Mouse (Mus musculus): ENCODE measurements around the gene Maml3.

The Maml3 gene

DNA sequence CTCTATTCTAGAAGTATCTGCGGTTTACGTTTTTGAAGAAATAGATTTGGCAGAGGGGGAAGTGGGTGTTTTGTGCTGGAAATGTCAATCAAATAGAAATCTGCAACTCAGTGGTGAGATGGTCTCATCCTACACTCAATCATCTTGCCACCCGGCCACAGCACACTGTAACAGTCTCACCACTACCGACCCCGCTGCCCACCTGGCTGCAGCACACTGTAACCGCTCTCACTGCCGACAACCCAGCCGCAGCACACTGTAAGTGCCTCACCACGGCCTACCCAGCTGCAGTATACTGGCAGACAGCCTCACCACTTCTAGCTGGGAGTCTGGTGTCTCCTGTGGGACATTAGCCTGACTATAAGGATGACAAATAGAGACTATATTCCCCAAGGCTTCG, 322.7 kb downstream of the Maml3 start:
- DNase-seq (ENCODE audit: low read depth), result no peak

DNA sequence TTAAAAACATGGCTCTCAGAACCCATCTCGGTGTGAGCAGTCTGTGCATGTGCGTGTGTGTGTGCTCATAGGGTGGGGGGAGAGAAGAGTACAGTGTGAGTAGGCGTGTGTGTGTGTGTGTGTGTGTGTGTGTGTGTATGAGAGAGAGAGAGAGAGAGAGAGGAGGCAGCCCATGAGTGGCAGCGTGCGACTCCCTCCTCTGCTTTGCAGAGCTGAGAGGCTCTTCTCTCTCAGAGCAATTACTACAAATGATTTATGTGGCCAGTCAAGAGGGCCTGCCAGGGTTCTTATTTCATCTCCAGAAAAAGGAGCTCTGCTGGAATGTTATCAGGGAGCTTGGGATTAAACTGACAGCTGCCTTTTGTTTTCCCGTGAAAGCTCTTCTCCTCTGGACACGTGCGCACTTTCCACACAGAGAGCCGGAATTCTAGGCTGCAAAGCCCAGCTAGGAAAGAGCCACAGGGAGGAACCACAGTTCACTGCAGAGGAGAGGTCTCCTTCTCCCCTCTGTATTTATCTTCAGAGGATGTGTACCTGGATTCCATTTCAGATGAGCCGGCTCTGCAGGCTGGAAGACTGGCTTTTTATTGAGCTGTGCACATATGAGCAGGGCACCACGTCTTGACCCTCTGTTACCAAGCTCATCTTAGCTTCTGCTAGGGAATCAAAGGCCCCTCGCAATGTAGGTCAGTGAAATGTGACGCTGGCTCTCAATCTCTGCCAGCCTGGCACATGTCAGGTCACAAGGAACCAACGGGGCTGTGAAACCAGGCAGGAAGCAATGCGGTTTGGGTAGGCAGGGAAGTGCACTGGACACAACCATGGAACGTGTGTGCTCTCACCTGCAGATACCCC, 325.9 kb downstream of the Maml3 start:
- no peak for DNase-seq (ENCODE audit: low read depth)

DNA sequence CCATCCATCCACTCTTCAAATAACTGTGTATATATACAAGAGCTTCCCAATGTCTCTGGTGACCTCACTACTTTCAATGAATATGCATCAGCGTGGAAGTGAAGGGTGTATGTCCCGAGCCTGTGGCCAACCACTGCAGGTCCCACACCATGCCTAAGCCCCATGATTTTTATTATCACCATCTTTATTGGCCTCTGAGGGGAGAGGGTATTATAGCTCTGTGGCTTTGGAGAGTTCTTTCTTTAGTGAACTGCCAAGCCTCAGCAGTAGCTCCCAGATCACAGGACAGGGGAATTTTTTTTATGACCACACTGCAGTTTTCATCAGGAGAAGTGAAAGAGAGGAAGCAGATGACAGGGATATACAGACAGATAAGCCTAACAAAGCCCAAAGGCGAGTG, 326.7 kb downstream of the Maml3 start:
- DNase-seq (ENCODE audit: low read depth), result no peak

DNA sequence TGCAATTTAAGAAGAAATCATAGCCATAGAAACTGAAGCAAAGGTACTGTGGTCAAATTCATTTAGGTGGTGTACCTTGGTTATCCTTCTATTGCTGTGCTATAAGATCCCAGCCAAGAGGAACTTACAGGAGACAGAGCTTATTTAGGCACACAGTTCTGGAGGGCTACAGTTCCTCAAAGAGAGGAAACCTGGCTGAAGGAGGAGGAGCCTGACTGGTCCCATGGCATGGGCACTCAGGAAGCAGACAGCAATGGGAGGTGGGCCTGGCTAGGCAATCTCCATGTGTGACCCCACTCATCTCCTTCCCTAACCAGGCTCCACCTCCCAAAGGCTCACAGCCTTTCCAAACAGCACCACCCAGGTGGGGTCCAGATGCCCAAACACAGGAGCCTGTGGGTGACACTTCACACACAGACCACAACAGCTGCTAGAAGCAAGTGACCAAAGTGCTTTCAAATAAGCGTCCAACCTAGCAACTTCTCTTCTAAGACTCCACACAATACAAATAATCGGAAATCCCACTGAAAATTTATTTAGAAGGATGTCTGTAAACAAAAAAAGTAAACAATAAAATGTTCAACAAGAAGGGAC, 328.8 kb downstream of the Maml3 start:
- no peak for DNase-seq (ENCODE audit: low read depth)

DNA sequence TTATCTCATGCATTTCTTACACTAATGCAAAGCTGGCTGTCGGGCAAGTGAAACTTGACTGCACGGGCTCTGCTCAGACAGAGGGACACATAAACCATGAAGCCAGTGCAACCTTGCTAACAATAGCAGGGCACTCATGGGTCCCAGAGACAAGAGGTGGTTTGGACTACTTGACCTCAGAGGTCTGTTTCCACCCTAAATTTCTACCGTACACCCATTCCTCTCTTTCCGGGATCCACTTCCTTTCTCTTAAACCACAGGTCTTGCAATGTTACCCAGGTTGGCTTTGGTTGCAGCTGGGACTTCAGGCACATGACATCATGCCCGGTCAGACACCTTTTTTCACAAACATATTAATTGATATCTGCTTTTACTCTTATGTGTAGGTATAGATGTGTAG, 331.3 kb downstream of the Maml3 start:
- DNase-seq (ENCODE audit: low read depth), result no peak

DNA sequence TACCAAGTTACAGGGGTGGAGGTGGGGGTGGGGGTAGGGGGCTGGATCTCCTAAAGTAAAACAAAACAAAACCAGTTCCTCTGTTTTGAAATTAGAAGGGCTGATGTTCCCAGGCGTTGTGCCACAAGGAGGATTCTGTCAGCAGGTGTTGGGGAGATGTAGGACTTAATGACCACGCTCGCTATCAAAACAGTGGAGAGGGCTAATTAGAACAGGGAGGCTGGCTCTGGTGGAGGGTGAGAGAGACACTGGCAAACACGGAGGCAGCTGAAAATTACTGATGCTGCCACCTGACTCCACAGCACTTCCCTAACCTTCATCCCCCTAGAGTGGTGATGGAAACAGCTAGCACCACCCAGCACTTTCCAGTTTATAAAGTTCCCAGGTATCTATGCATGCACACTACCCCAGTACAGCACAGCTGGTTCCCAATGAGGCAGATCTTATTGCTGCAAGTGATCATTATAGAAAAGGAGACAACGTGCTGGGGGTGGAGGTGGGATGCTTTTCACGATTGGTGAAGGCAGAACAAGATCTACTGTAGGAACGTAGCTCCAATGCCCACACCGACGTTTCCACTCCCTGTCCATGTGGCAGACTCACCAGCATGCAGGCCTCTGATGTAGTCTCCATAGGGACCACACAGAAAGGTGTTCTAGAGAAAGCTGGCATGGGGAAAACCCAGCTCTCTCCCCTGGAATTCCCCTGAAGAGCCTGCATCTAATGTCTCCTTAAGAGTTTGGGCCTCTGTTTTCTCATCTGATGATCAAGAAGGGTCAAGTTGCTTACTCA, 332.8 kb downstream of the Maml3 start:
- no peak for DNase-seq (ENCODE audit: low read depth)

DNA sequence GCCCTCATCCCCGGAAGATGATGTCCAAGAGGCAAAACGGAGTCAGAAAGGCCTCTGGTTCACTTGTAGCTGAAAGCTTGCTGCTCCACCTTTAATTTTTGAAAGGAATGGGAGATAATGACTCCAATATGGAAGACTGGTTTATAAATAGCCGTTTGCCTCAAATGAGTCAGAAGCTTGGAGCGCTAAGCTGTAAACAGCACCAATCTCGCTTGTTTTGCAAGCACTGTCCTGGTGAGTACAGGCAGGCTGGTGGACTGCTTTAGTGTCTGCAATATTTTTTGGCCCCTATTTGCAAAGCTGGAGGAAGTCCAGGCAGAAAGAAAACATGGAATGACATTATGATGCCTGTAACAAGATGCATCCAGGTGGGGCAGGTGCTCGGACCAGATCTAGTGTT, 335.7 kb downstream of the Maml3 start:
- no peak for DNase-seq (ENCODE audit: low read depth)

DNA sequence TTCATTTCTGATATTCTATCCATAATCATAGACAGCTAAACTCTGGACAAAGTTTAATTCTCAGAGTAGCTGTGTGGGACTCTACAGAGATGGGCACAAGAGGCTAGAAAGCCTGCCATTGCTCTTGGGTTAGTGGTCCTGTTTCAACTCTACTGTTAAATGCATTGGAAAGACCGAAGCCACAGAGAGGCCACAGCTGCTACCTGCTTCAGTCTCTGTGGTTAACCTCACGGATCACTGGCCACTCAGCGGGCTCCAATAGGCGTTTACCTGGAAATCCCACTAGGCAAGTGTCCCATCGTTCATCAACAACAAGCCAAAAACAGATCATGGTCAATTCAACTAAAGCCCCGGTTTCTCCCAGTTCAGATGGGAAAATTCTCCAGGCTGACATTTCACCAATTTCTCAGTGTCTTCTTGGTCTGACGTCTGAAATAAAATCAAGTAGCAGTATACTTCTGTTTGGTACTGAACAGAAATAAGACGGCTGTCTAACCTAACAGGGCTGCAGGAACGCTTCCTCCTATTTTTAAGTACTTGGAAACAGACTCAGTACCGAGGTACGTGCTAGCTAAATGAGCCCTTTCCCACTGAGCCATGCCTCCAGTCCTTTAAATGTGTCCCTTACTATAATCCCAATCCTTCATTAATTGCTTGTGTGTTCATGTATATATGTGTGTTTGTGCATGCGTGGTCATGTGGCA, 339.5 kb downstream of the Maml3 start:
- no peak for DNase-seq (ENCODE audit: low read depth)

DNA sequence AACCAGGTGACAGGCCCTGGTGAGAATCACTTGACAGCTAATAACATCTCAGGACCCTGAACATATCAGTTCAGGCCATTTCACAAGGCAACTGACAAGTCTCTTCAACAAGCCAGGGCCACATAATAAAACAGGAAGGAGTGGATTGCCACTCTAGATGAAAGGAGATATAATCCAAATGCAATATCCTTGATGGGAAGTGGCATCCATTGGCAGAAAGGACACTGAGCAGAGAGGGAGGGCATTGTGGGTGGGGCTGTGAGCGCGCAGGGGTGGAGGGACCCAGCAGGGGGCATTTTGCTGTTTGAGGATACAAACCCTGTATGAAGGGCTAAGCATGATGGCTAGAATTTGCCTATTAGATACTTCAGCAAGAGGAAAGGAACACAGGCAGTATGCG, 340.7 kb downstream of the Maml3 start:
- DNase-seq (ENCODE audit: low read depth), result no peak

DNA sequence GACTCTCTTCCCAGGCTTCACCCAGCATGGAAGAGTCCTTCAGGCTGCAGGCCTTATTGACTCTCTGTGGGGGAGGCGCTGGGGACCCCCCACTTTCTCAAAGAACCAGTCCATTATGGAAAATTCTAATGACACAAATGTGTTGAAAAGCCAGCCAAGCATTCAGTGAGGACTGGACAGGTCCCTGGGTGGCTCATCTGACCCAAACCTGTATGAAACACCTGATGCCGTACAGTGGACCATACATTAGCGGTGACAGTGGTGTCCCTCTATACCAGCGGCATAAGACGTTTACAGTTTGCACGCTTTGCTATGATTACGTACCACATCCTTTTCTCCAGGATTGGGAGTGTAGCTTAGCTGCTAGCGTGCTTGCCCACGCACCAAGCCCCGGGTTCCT, 342.0 kb downstream of the Maml3 start:
- DNase-seq (ENCODE audit: low read depth), result no peak

DNA sequence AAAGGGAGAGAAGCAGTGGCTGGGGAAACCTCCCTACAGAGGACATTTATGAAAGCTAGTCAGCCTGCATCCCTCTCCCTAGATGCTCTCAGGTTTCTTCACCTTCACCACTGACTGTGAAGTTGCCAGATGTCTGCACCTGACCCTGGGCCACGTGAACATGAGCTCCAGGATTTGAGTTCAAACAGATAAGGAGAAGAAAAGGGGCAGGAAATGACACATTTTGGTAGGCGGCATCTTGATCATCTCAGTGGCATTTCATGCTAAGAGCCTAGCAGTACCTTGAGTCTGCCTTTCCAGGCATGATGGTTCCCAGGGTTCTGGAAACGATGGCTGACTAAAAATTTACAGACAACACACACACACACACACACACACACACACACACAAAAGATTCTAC, 345.3 kb downstream of the Maml3 start:
- DNase-seq (ENCODE audit: low read depth), result no peak

DNA sequence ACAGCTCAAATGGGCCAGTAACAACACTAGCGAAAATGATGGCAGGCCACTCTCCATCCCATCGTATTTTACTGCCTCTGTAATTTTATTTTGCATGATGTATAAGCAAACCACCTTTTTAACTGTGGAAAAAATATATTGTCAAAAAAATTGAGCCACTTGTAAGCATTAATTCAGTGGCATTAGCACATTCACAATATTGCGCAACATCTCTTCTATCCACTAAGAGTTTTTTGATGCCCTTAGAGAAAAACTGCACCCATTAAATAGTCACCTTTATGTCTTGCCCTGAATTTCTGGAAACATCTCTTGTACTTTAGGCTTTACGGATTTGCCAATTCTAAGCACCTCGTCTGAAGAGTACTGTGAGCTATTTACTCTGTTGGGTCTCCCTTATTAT, 347.8 kb downstream of the Maml3 start:
- no peak for DNase-seq (ENCODE audit: low read depth)

DNA sequence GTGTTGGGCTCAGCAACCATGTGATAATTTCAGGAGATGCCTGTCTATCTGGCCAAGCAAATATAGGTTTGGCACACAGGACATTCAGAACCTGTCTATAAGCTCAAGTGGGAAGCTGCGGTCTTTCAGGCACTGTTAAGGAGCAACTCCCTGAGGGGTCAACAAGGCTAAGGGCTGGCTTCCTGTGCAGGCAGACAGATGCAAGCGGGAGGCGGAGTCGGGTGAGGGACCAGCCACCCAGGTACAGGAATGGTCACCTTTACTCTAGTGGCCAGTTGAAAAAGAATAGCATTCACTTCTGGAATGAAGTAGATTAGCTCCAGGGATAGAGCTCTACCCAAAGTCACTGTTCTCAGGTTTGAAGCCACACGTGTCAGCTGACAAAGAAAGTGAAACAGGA, 348.6 kb downstream of the Maml3 start:
- DNase-seq (ENCODE audit: low read depth), result no peak

DNA sequence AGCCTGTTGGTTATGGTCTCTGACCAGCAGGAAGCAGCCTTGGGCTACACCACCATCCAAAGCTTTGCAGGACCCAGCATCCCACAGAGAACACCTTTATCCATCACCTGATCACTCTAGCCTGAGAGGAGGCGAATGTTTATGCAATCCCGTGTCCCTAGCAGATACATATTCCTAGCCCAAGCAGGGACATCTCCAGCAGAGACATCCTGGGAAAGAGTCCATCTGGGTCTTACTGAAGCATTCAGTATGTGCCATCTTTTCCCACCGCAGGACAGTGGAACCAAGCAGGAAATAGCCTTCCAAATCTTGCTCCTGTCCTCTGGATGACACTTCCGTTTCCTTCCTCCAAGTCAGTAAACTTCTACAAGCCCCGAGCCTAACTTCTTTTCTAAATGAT, 351.6 kb downstream of the Maml3 start:
- DNase-seq (ENCODE audit: low read depth), result no peak

DNA sequence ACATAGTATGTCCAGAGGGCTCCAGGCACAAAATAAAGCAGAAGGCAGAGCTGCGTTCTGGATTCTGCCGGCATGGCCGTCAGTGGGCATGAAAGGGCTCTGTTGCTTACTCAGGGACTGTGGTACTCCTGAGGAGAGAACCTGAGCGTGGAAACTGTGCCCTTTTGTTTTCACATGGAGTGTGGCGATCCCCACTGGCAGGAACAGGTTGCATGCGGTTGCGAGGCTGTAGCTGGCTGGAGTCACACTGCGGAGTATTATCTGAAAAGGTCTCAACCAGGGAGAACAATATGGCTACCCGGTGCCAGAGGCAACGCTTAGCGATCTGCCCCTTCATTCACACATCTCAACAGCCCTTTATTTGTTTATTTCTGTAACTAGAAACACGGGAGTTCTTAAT, 353.4 kb downstream of the Maml3 start:
- DNase-seq (ENCODE audit: low read depth), result no peak

DNA sequence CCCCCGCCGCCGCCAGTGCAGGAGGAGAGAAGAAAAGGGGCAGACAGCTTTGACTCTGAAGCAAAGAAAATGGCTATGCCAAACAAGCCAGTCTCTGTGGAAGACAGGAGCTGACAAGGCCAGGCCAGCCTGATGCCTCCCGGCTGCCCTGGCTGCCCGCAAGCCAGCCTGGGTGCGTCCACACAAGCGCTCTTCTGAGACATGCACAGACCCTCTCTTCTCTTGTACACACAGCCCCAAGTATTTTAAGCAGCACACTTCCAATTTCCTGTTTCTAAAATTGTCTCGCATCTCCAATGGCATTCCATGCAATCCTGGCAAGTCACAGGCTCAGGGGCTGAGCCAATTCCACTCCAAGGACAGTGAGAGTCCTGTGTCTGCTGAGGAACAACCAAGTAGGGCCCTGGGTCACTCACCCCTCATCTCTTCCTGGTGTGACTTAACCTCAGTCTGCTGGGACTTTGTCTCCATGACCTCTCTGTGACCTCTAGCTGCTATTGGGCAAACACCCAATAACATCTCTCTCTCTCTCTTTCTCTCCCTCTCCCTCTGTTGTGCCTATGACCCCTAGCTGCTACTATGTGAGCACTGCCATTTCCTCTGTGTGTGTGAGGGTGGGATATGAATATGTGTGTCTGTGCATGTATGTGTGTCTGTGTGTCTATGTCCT, 354.9 kb downstream of the Maml3 start:
- DNase-seq (ENCODE audit: low read depth), result no peak

DNA sequence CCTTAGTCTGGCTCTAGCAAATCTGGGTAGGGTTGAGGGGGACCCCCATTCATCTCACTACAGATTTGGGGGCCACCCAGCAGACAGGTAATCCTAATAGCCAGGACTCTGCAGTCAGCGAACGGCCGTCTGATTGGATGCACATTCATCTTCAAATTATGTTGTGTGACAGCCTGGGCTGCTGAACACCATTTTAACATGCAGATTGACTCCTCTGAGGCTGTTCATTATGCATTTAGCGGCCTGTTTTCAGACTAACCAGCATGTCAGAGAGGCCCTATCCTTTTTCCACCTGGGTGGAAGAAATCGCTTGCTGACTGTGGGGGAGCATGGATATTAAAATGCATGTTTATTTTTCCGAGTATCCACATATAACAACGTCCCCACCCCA, 355.5 kb downstream of the Maml3 start:
- DNase-seq (ENCODE audit: low read depth), result no peak

DNA sequence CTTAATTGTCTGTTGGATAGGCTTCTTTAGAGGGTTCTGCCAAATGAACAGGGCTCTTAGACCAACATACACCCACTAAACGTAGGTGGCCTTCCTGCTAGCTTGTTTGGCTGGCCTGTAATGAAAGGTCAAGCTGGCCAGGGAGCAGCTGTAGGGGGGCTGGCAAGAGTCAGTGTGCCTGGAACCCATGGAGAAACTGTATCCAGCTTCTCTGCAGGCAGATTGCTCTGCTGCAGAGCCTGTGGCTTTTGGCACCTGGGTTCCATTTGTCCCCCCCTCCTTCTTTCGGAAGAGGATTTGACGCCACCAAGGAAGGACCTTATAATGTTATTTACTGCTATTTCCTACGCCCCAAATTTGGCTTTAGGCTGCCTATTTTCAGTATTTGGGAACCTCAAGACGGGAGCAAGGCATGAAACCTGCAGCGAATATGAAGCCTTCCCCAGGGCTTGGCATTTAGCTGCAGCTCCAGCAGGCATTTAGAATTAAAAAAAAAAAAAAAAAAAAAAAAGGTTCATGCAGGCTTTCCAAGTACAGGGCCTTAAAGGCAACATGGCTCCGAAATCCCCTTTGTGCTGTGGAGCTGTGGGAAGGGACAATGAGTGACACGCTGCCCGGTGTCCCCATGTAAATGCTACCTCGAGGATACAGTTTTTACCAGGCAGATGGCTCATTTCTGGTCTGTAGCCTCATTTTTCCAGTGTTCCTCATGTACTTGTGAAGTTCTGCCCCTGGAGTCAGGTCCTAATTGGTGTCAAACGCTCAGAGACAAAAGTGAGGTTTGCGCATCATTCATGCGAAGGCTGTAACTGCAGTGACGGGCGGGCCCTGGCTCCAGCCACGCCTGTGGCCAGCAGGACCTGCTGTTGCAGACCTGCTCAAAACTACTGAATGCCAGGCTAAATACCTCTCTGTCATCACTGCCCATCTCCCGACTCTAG, 356.2 kb downstream of the Maml3 start:
- no peak for DNase-seq (ENCODE audit: low read depth)

DNA sequence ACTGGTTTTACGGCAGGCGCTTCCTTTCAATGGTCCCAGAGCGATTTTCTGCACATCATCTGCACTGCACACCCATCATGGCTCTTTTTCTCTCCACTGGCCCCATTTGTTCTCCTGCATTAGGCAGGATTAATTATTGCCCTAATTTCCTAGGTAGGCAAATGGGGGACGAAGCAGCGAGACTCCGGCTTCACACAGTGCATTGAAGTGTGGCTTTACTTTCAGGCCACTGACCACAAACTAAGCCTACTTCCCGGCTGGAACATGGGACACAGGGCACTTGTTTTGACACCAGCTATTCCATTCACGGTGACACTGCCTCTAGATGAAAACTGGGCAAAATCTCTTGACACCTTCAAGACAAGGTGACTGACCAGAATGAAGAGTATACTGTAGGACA, 358.1 kb downstream of the Maml3 start:
- DNase-seq (ENCODE audit: low read depth), result no peak

DNA sequence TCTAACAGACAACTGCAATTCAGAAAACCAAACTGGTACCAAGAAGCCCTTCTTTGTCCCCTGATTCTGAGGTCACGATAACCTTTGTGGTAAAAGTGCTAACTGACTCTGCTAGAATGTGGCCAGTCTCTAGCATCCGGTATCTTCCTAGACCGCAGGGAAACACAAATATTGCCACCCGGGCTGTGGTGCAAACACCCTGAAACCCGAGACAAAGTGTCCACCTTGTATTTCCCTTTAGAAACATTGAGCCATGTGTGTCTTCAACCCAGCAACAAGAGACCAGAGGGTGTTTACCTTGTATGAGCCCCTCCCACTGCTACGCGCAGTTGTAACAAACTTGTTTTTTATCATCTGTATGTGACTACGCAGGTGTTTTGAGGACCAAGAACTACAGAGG, 359.7 kb downstream of the Maml3 start:
- peak; percentile 44 for DNase-seq (ENCODE audit: low read depth)

DNA sequence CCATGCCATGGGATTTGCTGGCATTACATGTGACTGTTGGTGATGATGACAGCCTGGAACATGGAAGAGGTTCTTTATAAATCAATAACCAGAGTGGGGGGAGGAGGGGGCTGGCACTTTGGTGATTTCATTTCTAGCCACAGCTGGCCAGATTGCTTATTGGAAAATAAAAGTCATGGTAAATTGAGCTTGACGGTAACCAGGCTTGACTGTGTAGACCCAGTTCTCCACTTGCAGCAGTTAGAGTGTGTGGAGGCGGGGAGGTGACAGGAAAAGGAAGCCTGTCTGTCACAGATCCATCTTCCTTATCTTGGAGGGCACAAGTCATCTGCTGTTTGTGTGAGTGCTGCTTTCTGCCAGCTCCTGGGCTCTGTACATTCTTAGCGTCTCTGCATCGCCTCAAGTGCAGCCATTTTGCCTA, 360.5 kb downstream of the Maml3 start:
- peak; percentile 44 for DNase-seq (ENCODE audit: low read depth)

Data from c-Kit-positive CD71-positive TER-119-negative erythroid progenitor cells, embryonic 14.5 days (primary cell).